Mouse (Mus musculus) cerebellum, adult 2 months (tissue): ENCODE results near the gene Arid3b.

Experiments
- CTCF ChIP-seq: fragments of 200-500 bp; IDR thresholded peaks from 2 replicates; pipeline ENCODE4 v1.5.1; 2011; ENCODE audit warnings: low read depth, mild to moderate bottlenecking, control low read depth, low read length, moderate library complexity, borderline replicate concordance; ENCODE audit not compliant: insufficient read depth
- POLR2A ChIP-seq: fragments of 200-500 bp; IDR thresholded peaks from 2 replicates; pipeline ENCODE4 v1.6.1; 2011; ENCODE audit warnings: low read length, control low read depth, borderline replicate concordance; ENCODE audit not compliant: insufficient read depth

DNA sequence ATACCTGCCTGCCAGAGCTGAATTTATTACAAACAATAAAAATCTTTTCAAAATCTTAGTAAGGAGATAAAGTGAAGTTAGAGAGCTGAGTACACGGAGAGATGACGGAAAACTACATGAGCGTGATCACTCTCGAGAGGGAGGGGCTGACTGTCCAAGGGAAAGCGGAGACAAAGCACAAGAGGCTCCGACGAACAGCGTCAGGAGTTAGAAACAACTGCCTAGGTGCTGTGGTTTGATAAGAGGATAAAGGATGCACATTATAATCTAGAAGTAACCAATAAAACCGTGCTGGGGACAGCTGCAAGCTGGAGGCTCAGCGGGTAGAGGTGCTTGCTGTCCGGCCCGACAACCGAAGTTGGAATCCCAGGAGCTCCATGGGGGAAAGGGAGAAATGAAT lies 13.8 kb downstream of the Arid3b start:
- TF ChIP-seq CTCF (no peak), POLR2A (no peak)
